Mouse (Mus musculus) C3H10T1/2 (cell line): ENCODE data around the gene Spdef. TPM values are rescaled to one million over a fixed set of nuclear protein-coding genes. Genes with fewer than 3 reads are reported as not detected.

ENCODE experiments used
- polyA plus RNA-seq, 2 experiments: library from polyadenylated mRNA; unstranded; fragments of >200 nt; fragmentation: generic; extraction: Trizol; gene quantifications; one replicate each; pipeline ENCODE4 v1.2.1; 2012; ENCODE audit warnings: missing spikeins in 2 of 2

Gene Spdef
- polyA plus RNA-seq = under 1 TPM; 0.08 to 0.18 TPM

GRCm38 (mm10) chr17:27728770-27729169 is at the start of gene Spdef:
Gene Spdef, minus strand, starts transcription at chr17:27728955.

Other genes with a start within 250 kb of the Spdef start
- gene Grm4, start 207.6 kb downstream of the Spdef start, polyA plus RNA-seq = under 1 TPM in 1 of 2 experiments, not detected in 1; 0.01 TPM
- gene Hmga1, start 172.5 kb downstream of the Spdef start, polyA plus RNA-seq = 100 to 1,000 TPM in 1 of 2 experiments, 10 to 100 TPM in 1; 34.8 to 687 TPM
- 10 to 100 TPM; 39.7 to 77.1 TPM for gene AI413582, start 163.2 kb downstream of the Spdef start, polyA plus RNA-seq
- gene Nudt3, start 105.5 kb downstream of the Spdef start, polyA plus RNA-seq = 100 to 1,000 TPM in 1 of 2 experiments, 10 to 100 TPM in 1; 98.8 to 115 TPM
- not detected for gene RPS10-NUDT3, start 93.7 kb downstream of the Spdef start, polyA plus RNA-seq
- gene Rps10, start 92.3 kb downstream of the Spdef start, polyA plus RNA-seq = 1,000 to 10,000 TPM; 5,609 to 9,497 TPM
- under 1 TPM in 1 of 2 experiments, not detected in 1; 0.14 TPM for gene Pacsin1, start 73.4 kb downstream of the Spdef start, polyA plus RNA-seq
- 10 to 100 TPM; 39.4 to 78.3 TPM for gene D17Wsu92e, start 91.7 kb upstream of the Spdef start, polyA plus RNA-seq
- gene Snrpc, start 109.2 kb upstream of the Spdef start, polyA plus RNA-seq = 100 to 1,000 TPM; 342 to 372 TPM
- gene Uhrf1bp1, start 127.5 kb upstream of the Spdef start, polyA plus RNA-seq = 1 to 10 TPM; 1.7 to 4.1 TPM
- 10 to 100 TPM in 1 of 2 experiments, 1 to 10 TPM in 1; 2.5 to 12.8 TPM for gene Anks1, start 180.4 kb upstream of the Spdef start, polyA plus RNA-seq
- 10 to 100 TPM; 20.0 to 47.9 TPM for gene Taf11, start 180.9 kb upstream of the Spdef start, polyA plus RNA-seq